Mouse (Mus musculus) neural tube, embryonic 10.5 days (tissue): ENCODE measurements around the gene Wwox.

Experiments used
- DNase-seq: peaks from one replicate; pipeline ENCODE4 v3.0.0-alpha.2; 2017; ENCODE audit warnings: low spot score; ENCODE audit errors: extremely low spot score

Wwox gene

DNA sequence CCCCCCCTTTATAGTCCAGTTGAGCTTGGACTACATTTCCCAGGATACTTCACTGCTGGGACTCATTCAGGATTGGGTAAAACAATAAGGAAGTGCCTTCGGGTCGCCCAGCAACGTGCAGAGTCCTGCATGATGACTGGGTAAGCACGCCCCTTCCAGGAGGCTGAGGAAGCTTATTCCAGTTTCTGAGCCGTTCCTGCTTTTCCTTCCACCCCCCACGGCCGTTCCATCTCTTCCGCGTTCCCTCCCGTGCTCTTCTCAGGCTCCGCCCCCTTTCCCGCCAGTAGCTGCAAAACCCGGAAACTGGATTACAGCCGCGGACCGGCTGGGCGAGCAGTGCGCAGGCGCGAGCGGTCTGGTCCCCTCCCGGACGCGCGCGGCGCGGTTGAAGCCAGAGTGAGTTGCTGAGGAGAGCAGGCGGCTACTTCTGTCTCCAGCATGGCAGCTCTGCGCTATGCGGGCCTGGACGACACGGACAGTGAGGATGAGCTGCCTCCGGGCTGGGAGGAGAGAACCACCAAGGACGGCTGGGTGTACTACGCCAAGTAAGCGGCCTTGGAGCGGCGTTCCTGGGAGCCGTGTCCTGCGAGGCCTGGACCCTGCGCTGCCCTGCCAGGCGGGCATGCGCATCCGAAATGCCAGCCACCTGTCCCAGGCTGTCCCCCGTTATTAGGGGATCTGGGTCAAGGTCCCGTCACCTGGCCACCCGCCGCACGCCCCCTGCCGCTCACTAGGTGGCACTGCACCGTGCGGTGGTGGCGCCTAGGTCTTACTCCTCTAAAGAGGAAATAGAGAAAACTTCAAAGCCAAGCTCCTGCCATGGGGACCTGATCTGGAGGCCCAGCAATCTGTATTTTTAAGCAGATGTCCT, at the start of gene Wwox:
TSS of gene Wwox (plus strand) at position 322 of the 871 bp plus-strand sequence.
- DNase-seq = peak; percentile 100

- no peak for DNase-seq
Observed at GRCm38 (mm10) chr8:114390465-114391254, 48.8 kb upstream of the Wwox start.

DNA sequence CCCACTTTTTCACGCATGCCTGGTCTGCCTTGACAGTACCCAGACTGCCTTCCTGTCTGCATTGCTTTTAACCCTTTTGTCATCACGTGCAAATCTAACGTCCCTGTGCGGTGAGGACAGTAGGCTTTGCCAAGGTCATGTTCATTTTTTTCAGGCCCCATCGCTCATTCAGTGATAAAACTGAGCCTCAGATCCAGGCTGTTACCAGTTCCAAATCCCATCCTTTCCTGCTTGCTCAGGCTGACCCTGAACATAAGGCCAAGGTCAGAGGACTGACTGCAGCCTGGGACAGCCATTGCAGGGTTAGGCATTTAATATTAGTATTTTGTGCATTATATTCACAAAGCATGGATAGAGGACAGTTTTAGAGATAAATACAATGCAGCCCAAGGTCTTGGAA, 41.1 kb upstream of the Wwox start:
- DNase-seq = no peak

DNA sequence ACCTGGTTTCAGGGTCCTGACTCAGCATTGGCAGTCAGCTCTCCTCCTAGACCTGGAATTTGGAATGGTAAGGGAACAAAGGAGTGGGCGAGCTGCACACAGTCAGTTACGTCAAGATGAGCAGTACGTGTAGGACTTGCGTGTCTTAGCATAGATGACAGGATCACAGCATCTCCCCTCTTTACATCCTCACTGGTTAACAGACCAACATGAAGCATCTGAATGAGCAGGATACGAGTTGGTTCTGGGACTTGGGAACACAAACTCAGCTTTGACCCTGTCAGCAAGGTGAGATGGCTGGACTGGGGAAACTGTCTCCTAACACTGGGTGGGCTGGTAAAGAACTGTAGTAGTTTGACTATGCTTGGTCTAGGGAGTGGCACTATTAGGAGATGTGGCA, 40.2 kb upstream of the Wwox start:
- DNase-seq = no peak

DNA sequence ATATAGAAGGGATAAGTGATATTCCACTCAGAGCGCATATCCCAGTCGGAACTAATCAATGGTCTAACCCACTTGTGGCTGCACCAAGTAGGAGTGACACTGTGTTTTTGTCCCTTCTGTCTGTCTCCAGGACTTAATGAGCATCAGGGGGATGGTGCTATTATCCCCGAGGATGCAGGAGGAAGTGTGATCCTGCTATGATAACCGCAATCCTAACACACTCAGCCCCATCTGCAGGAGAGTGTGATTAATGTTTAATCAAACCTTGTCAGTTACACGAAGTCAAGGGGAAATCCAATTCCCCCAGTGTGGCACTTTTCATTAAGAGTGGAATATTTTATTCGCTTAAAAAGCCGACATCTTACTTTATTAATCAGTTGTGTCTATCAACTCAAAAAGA, 37.8 kb upstream of the Wwox start:
- no peak for DNase-seq

DNA sequence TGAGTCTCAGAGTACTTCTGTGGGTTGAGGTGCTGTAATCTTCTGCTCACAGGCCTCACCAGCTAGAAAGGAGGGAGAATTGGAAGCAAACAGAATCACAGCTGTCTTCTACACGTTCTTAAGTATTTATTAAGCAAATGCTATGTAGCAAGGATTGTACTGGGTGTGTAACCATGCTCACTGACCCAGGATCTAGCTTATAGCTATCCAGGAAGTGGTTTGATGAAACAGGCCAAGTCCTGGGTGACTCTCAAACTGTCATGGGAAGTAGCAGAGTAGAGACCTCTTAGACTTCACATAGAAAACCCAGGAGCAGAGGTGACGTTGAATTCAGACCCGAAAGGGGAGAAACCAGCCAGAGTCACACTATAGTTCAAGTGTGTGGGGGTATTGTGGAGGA, 28.0 kb upstream of the Wwox start:
- DNase-seq = no peak

DNA sequence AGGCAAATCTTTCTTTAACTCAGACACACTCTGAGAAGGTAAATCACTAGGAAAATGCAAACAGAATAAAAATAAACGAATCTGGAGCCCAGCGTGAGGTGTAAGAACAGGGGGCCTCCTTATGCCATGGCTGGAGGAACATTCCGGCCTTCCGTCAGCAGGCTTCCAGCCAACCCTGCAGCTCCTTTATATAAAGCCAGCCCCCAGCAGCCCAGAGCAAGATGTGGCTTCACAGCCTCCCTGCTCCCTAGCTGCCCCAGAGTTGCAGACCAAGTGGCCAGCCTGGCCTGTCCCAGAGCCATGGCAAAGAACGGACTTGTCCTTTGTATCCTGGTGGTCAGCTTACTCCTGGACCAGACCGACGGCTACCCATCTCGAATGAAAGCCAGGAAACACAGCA, 21.7 kb upstream of the Wwox start, which contains the start of gene Clec3a:
TSS of gene Clec3a (plus strand) at position 301 of the 400 bp plus-strand sequence.
- no peak for DNase-seq

DNA sequence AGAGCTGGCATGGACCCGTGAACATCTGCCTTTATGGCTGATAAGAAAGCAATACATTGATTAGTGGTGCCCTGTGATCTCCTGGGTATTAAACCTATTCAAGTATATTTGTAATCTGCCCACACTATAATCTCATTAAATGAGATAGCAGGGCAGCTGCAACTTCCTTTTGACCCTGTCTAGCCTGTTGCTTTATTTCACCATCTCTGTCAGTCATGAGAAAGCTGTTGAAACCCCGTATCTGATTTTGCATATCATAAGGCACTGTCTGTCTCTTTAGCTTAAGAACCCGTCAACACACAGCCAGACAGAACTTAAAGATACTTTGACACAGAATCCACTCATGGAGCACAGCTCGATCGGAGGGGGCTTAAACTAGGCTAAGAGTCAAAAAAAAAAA, 21.0 kb upstream of the Wwox start:
- no peak for DNase-seq

GRCm38 (mm10) chr8:114418904-114419303, 20.6 kb upstream of the Wwox start:
- DNase-seq = no peak

GRCm38 (mm10) chr8:114421544-114421943, 17.9 kb upstream of the Wwox start:
- no peak for DNase-seq

DNA sequence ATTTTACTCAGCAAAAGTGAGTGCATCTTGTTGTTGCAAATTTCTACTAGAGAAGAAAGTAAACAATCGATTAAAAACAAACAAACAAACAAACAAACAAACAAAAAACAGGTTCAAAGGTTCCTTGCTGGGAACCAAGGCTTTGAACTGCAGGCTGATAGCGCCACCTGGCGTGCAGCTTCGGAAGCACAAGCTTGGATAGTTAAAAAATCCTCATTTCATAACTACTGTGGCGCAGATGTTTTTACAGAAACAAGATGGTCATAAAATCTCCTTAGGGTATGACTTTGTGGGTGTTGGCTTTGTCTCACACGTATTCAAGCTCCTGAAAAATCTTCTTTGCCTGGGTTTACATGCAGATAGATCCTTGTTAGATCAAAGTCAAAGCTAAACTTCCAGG, 1.2 kb upstream of the Wwox start:
- peak; percentile 57 for DNase-seq

GRCm38 (mm10) chr8:114440205-114440589, 742 bp downstream of the Wwox start:
- DNase-seq = no peak

- no peak for DNase-seq
Observed at GRCm38 (mm10) chr8:114441616-114442015, 2.2 kb downstream of the Wwox start.

DNA sequence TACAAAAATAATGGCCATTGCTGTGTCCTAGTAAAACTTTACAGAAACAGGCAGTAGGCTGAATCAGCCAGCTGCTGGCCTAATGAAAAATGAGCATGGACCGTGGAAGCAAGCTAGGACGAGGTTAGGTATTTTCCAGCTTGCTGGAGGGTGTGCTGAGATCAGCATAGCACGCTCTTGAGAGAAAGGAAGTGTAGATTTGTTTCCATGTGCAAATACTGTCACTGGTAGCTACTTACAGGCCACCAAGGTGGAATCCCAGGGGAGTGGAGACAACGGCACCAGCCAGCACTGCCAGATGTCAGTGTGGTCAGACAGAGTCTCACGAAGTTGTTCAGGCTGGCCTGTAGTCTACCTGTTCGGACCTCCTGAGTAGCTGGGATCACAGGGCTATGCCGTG, 7.4 kb downstream of the Wwox start:
- DNase-seq = no peak

GRCm38 (mm10) chr8:114452278-114452677, 12.8 kb downstream of the Wwox start:
- no peak for DNase-seq

DNA sequence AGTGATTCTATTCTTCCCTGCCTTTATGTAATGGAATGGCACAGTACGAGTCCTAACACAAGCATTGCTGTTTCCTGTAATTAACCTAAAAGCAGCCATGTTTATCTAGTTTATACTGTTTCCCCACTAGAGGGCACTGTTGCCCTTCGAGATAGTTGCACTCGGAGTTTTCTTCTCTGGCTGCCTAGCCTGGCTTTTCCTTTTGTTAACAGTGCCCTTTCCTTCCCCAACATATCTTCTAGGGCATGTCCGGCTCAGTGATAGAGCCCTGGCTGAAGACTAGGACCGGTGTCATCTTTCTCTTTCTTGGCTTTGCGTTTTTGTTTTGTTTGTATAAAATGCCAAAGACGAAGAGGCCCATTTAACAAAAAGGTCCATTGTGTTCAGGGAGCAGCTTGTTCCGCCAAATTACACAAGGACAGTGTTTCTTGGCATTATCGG, 13.3 kb downstream of the Wwox start:
- DNase-seq = peak; percentile 79

DNA sequence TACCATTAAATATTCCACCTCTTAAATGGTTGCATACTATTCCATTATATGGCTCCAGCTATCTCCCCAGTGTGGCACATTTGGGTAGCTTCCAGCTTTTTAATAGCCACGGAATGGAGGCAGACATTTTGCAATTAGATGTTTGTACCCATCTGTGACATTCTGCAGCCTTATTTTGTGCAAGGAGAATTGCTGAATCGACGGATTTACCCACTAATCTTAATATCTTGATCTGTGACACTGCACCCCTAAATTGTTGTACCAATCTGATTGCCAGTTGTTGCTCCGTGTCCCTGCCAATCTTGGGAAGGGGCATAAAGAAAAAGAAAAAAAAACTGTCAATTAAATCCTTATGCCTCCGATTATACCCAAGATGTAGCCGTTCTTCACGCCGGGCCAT, 15.8 kb downstream of the Wwox start:
- DNase-seq = no peak

GRCm38 (mm10) chr8:114455953-114456352, 16.5 kb downstream of the Wwox start:
- DNase-seq = no peak

DNA sequence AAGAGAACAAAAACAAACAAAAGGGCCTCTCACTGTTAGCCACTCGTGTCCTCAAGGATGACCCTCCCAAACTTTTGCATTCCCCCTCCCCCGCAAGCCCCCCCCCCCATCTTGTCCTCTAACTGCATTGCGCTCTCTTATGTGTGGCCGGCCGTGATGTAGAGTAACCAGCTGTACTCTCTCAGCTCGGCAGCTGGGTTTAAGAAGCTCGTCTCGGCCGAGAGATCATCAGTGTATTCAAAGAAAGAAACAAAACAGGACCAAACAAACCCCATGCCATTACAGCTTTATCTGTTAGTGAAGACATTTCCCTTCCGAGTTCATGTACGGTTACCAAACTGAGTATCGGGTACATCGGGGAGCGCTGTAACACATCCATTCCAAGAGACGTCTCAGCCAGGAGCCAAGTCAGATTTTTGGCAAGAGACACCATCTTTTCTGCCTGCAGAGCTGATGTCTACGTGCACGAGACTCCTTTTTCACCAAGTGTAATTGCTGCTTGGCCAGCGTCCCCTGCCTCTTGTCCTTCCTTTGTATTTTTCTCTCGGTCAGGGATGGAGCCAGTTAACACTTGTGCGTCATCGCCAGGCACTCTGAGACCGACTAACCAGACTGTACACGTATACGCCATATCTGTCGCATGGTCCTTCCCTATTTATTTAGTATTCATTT, 18.8 kb downstream of the Wwox start:
- no peak for DNase-seq

GRCm38 (mm10) chr8:114460600-114460999, 21.1 kb downstream of the Wwox start:
- DNase-seq = no peak

DNA sequence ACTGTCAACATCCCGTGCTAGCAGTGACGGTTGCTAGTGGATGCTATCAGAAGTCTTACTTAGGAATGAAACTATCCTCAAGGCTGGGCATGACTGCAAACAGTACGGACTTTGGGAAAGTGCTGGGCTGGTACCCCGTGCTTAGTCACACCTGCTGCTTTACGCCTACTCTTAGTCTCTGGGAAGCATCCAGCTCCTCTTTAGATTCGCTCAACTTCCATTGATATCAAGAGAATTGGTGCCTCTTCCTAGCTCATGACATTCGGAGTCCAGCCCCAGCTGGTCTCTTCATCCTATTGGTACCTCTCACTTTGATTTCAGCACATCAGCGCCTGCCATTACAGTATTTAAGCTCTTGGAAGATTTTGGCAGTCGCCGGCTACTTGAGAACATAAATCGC, 23.1 kb downstream of the Wwox start:
- DNase-seq = no peak

GRCm38 (mm10) chr8:114463305-114463704, 23.9 kb downstream of the Wwox start:
- no peak for DNase-seq
